Mouse (Mus musculus) thymus, postnatal 4 days (tissue): ENCODE data around the gene Tmem217.

Experiments
- DNase-seq: peaks from one replicate; pipeline ENCODE4 v3.0.0; 2021

Gene Tmem217

GRCm38 (mm10) chr17:29552162-29552732 lies at the start of gene Tmem217:
Gene Tmem217 (minus strand): TSS chr17:29552385.
- peak; percentile 40 for DNase-seq

- DNase-seq = no peak
Measured at GRCm38 (mm10) chr17:29601391-29601790, 49.2 kb upstream of the Tmem217 start.

GRCm38 (mm10) chr17:29599537-29599936 lies 47.4 kb upstream of the Tmem217 start:
- DNase-seq = no peak

- no peak for DNase-seq
Measured at GRCm38 (mm10) chr17:29599051-29599450, 46.9 kb upstream of the Tmem217 start.

GRCm38 (mm10) chr17:29596771-29597132 lies 44.6 kb upstream of the Tmem217 start:
- no peak for DNase-seq

GRCm38 (mm10) chr17:29595891-29596770 lies 43.9 kb upstream of the Tmem217 start:
- no peak for DNase-seq

- DNase-seq = no peak
Measured at GRCm38 (mm10) chr17:29589221-29589898, 37.2 kb upstream of the Tmem217 start.

GRCm38 (mm10) chr17:29586921-29587320 lies 34.7 kb upstream of the Tmem217 start:
- no peak for DNase-seq

- DNase-seq = peak; percentile 62
Measured at GRCm38 (mm10) chr17:29585446-29585845, 33.3 kb upstream of the Tmem217 start.

GRCm38 (mm10) chr17:29584737-29585136 lies 32.6 kb upstream of the Tmem217 start:
- DNase-seq = no peak

- DNase-seq = peak; percentile 55
Measured at GRCm38 (mm10) chr17:29584306-29584705, 32.1 kb upstream of the Tmem217 start.

GRCm38 (mm10) chr17:29583569-29583968 lies 31.4 kb upstream of the Tmem217 start:
- DNase-seq = no peak

- no peak for DNase-seq
Measured at GRCm38 (mm10) chr17:29579579-29580126, 27.5 kb upstream of the Tmem217 start.

- no peak for DNase-seq
Measured at GRCm38 (mm10) chr17:29569831-29570230, 17.6 kb upstream of the Tmem217 start.

GRCm38 (mm10) chr17:29568435-29568834 lies 16.2 kb upstream of the Tmem217 start:
- no peak for DNase-seq

- peak; percentile 40 for DNase-seq
Measured at GRCm38 (mm10) chr17:29565521-29565920, 13.3 kb upstream of the Tmem217 start.

- no peak for DNase-seq
Measured at GRCm38 (mm10) chr17:29558476-29558875, 6.3 kb upstream of the Tmem217 start.

GRCm38 (mm10) chr17:29556893-29557292 lies 4.7 kb upstream of the Tmem217 start:
- DNase-seq = peak; percentile 25

- DNase-seq = no peak
Measured at GRCm38 (mm10) chr17:29556456-29556855, 4.3 kb upstream of the Tmem217 start.

GRCm38 (mm10) chr17:29554176-29554575 lies 2.0 kb upstream of the Tmem217 start:
- no peak for DNase-seq

- peak; percentile 36 for DNase-seq
Measured at GRCm38 (mm10) chr17:29551019-29551418, 1.2 kb downstream of the Tmem217 start.

GRCm38 (mm10) chr17:29549543-29550428 lies 2.4 kb downstream of the Tmem217 start, which contains the start of the genes Gm17657 and Tbc1d22b:
Gene Gm17657 (minus strand): TSS chr17:29549638.
Gene Tbc1d22b (plus strand): TSS chr17:29549785.
- peak; percentile 98 for DNase-seq
